Mouse (Mus musculus): ENCODE results near the gene Tspan18. TPM values are rescaled to one million over a fixed set of nuclear protein-coding genes. Genes with fewer than 3 reads are reported as not detected.

Gene Tspan18
- polyA plus RNA-seq, 1 experiment = 8.8 TPM

GRCm38 (mm10) chr2:93304273-93304634 is 30.1 kb downstream of the Tspan18 start:
- Histone ChIP-seq H3K4me3 (replicated peaks) (no peak overlapping the region), H3K4me1 (peaks cover 23% of the 10 kb centered on the region), H3K27me3 (replicated peaks) (peaks cover 54% of the 10 kb centered on the region), H3K9me3 (peaks cover 9% of the 10 kb centered on the region), H3K36me3 (replicated peaks; ENCODE audit: low read length) (peaks cover 7% of the 10 kb centered on the region)
- TF ChIP-seq FLI1 (IDR thresholded peaks at IDR 0.05; ENCODE audit: low read length) (no peak), GATA1 (IDR thresholded peaks at IDR 0.05; ENCODE audit: borderline replicate concordance, low read length) (no peak)

- Histone ChIP-seq H3K36me3 (replicated peaks; ENCODE audit: low read length) (peaks cover 7% of the 10 kb centered on the region), H3K9me3 (peaks cover 9% of the 10 kb centered on the region), H3K4me3 (replicated peaks) (peak overlapping the region; percentile 72), H3K27me3 (replicated peaks) (peaks cover 56% of the 10 kb centered on the region), H3K4me1 (peaks cover 23% of the 10 kb centered on the region)
- TF ChIP-seq GATA1 (IDR thresholded peaks at IDR 0.05; ENCODE audit: borderline replicate concordance, low read length) = no peak
- TF ChIP-seq FLI1 (IDR thresholded peaks at IDR 0.05; ENCODE audit: low read length) = no peak
Measured at GRCm38 (mm10) chr2:93303585-93304272, 30.6 kb downstream of the Tspan18 start.

DNA sequence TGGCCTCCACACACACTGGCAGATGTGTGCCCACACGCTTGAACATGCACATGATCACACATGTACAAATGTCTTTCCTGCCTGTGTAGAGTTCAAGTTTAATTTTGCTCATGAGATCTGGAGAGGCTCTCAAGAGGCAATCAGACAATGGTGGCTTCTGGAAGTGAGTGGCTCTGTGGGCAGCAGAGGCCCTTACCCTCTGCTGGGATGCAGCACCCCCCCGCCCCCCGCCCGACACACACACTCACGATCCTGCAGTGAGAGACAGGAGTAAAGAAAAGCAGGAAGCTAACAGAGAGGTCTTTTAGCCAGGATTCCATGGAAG is 31.1 kb downstream of the Tspan18 start:
- Histone ChIP-seq H3K4me3 (replicated peaks) (no peak overlapping the region), H3K4me1 (peaks cover 27% of the 10 kb centered on the region), H3K36me3 (replicated peaks; ENCODE audit: low read length) (peaks cover 5% of the 10 kb centered on the region), H3K9me3 (peaks cover 9% of the 10 kb centered on the region), H3K27me3 (replicated peaks) (peaks cover 57% of the 10 kb centered on the region)
- TF ChIP-seq GATA1 (IDR thresholded peaks at IDR 0.05; ENCODE audit: borderline replicate concordance, low read length) (no peak), FLI1 (IDR thresholded peaks at IDR 0.05; ENCODE audit: low read length) (no peak)

DNA sequence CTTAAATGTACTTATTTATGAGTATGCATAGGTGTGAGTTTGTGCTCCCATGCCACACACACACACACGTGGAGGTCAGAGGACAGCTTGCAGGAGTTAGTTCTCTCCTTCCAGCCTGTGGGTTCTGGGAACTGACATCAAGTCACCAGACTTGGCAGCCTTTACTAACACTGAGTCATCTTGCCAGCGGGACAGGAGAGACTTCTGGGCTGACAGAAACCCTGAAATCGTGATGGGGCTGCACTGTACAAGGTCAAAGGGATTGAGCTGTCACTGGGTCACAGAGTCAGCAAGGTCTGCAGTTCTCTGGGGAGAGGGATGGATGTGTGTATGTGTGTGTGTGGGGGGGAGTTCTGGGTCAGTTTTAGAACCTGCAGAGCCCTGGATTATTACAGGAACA is 36.6 kb downstream of the Tspan18 start:
- TF ChIP-seq FLI1 (IDR thresholded peaks at IDR 0.05; ENCODE audit: low read length) (no peak), GATA1 (IDR thresholded peaks at IDR 0.05; ENCODE audit: borderline replicate concordance, low read length) (no peak)
- Histone ChIP-seq H3K9me3 (peaks cover 8% of the 10 kb centered on the region), H3K36me3 (replicated peaks; ENCODE audit: low read length) (peaks cover 8% of the 10 kb centered on the region), H3K27me3 (replicated peaks) (peaks cover 45% of the 10 kb centered on the region), H3K4me3 (replicated peaks) (no peak overlapping the region), H3K4me1 (peaks cover 14% of the 10 kb centered on the region; the same call in 1 of the 2 replicates)

DNA sequence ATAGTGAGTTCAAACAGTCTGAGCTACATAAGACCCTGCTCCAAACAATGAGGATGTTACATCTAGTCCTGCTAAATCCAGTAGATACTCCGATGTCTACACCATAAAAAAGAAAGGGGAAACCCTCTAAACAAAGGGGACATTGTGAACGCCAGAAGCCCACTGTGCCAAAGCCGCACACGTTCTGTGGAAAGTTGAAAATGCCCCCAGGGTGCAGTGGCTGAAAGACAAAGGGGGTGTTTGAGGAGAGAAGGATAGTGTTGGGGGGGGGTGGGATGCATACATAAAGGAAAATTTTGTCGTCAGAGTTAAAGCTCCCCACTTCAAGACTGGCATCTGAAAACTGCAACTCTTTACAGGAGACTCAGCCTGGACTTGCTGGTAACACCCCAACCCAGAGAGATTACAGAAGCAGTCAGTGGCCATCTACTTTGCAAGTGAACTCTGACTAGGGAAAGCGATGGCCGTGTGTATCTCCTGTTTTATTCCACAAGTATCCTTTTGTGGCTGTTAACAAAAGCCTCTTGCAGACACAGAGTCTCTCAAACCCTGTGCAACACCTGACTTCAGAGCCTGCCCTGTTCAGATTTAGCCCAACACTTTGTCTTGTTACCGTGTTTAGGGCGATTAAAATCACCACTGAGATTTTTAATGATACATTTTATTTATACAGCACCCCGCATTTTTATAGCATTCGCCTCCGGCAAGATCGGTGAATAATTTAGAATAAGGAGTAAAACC is 42.9 kb downstream of the Tspan18 start:
- peaks cover 28% of the 10 kb centered on the region for H3K4me1 ChIP-seq
- peaks cover 9% of the 10 kb centered on the region for H3K9me3 ChIP-seq
- no peak overlapping the region for H3K4me3 ChIP-seq (replicated peaks)
- peaks cover 4% of the 10 kb centered on the region for H3K36me3 ChIP-seq (replicated peaks; ENCODE audit: low read length)
- no peak for TF ChIP-seq FLI1 (IDR thresholded peaks at IDR 0.05; ENCODE audit: low read length)
- no peak for TF ChIP-seq GATA1 (IDR thresholded peaks at IDR 0.05; ENCODE audit: borderline replicate concordance, low read length)
- peaks cover 46% of the 10 kb centered on the region for H3K27me3 ChIP-seq (replicated peaks)

DNA sequence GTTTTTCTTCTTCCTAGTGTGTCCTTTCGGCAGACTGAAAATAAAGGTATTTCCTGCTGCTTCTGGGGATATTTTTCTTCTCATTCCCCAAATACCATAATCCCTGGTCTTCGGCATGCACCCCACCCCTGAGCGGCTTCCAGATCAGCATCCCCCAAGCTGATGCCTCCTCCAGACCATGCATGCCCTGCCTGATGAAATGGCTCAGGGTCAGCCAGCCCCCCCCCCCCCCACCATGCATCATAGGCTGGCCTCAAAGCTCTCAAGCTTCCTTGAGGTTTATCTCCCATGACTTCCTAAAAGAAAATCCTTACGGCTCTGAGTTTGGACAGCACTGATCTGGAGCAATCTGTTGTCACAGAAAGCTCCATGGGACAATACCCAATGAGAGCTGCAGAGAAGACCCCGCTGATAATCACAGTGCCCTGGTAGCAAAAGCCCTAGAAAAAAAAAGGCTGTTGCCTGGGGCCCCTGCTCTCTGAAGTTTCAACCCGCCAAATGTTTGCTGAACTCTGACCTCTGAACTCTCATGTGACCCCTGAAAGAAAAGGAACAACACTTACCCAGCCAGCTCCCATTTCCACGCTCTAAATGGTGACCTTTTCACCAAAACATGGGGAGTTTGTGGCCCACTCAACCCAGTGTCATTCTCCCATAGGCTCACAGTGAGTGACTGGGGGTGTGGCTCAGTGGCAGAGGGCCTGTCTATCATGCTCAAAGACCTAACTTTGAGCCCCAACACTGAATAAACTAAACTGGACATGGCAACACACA is 43.8 kb downstream of the Tspan18 start:
- H3K27me3 ChIP-seq (replicated peaks) = peaks cover 55% of the 10 kb centered on the region
- TF ChIP-seq FLI1 (IDR thresholded peaks at IDR 0.05; ENCODE audit: low read length) (no peak), GATA1 (IDR thresholded peaks at IDR 0.05; ENCODE audit: borderline replicate concordance, low read length) (no peak)
- H3K4me3 ChIP-seq (replicated peaks) = no peak overlapping the region

GRCm38 (mm10) chr2:93289161-93289560 is 45.1 kb downstream of the Tspan18 start:
- H3K9me3 ChIP-seq = peaks cover 9% of the 10 kb centered on the region
- peaks cover 4% of the 10 kb centered on the region for H3K36me3 ChIP-seq (replicated peaks; ENCODE audit: low read length)
- peaks cover 28% of the 10 kb centered on the region for H3K4me1 ChIP-seq
- H3K27me3 ChIP-seq (replicated peaks) = peaks cover 68% of the 10 kb centered on the region
- H3K4me3 ChIP-seq (replicated peaks) = no peak overlapping the region
- TF ChIP-seq GATA1 (IDR thresholded peaks at IDR 0.05; ENCODE audit: borderline replicate concordance, low read length) = no peak
- TF ChIP-seq FLI1 (IDR thresholded peaks at IDR 0.05; ENCODE audit: low read length) = no peak

More for the DNA sequence above, 43.8 kb downstream of the Tspan18 start:
- Histone ChIP-seq H3K36me3 (replicated peaks; ENCODE audit: low read length) (peaks cover 4% of the 10 kb centered on the region), H3K9me3 (peaks cover 9% of the 10 kb centered on the region), H3K4me1 (peaks cover 28% of the 10 kb centered on the region)

- H3K36me3 ChIP-seq (replicated peaks; ENCODE audit: low read length) = no peaks in the 10 kb centered on the region
- peaks cover 29% of the 10 kb centered on the region for H3K4me1 ChIP-seq
- peaks cover 1% of the 10 kb centered on the region for H3K9me3 ChIP-seq
- no peak for TF ChIP-seq FLI1 (IDR thresholded peaks at IDR 0.05; ENCODE audit: low read length)
- no peak for TF ChIP-seq GATA1 (IDR thresholded peaks at IDR 0.05; ENCODE audit: borderline replicate concordance, low read length)
- H3K4me3 ChIP-seq (replicated peaks) = no peak overlapping the region
- peaks cover 67% of the 10 kb centered on the region for H3K27me3 ChIP-seq (replicated peaks)
Measured at GRCm38 (mm10) chr2:93287348-93287747, 47.0 kb downstream of the Tspan18 start.

GRCm38 (mm10) chr2:93286742-93287141 is 47.6 kb downstream of the Tspan18 start:
- peaks cover 27% of the 10 kb centered on the region for H3K4me1 ChIP-seq
- no peak overlapping the region for H3K4me3 ChIP-seq (replicated peaks)
- H3K27me3 ChIP-seq (replicated peaks) = peaks cover 69% of the 10 kb centered on the region
- H3K9me3 ChIP-seq = no peaks in the 10 kb centered on the region
- TF ChIP-seq FLI1 (IDR thresholded peaks at IDR 0.05; ENCODE audit: low read length) = no peak
- TF ChIP-seq GATA1 (IDR thresholded peaks at IDR 0.05; ENCODE audit: borderline replicate concordance, low read length) = no peak
- no peaks in the 10 kb centered on the region for H3K36me3 ChIP-seq (replicated peaks; ENCODE audit: low read length)
